Mouse (Mus musculus): ENCODE results near the gene Smim12. TPM values are rescaled to one million over a fixed set of nuclear protein-coding genes. Genes with fewer than 3 reads are reported as not detected.

Smim12 gene
- polyA plus RNA-seq, 1 experiment from 2014 or later, result 74.9 TPM

GRCm38 (mm10) chr4:127256739-127257138, 13.2 kb downstream of the Smim12 start:
- WGBS, result 52% methylated on average over 5 of the region's 5 CpGs
- Histone ChIP-seq H3K9ac (replicated peaks; ENCODE audit: low read length) (no peak overlapping the region), H3K36me3 (ENCODE audit: insufficient read depth, low read length) (no peaks in the 10 kb centered on the region), H3K27me3 (ENCODE audit: insufficient read depth, low read length) (no peaks in the 10 kb centered on the region), H3K27ac (ENCODE audit: low read length) (no peak overlapping the region), H3K4me2 (replicated peaks; ENCODE audit: low read depth, low read length) (no peak overlapping the region), H3K4me1 (ENCODE audit: insufficient read depth, low read length) (no peaks in the 10 kb centered on the region; the same call in 1 of the 2 replicates), H3K9me3 (ENCODE audit: low read length) (no peaks in the 10 kb centered on the region), H3K4me3 (ENCODE audit: low read length) (no peak overlapping the region)
- ATAC-seq (ENCODE audit: low FRiP score, low TSS enrichment), result no peak

GRCm38 (mm10) chr4:127258186-127258897, 14.8 kb downstream of the Smim12 start:
- Histone ChIP-seq H3K4me1 (ENCODE audit: insufficient read depth, low read length) (no peaks in the 10 kb centered on the region), H3K4me2 (replicated peaks; ENCODE audit: low read depth, low read length) (no peak overlapping the region), H3K9ac (replicated peaks; ENCODE audit: low read length) (no peak overlapping the region), H3K27me3 (ENCODE audit: insufficient read depth, low read length) (no peaks in the 10 kb centered on the region), H3K4me3 (ENCODE audit: low read length) (no peak overlapping the region), H3K27ac (ENCODE audit: low read length) (no peak overlapping the region), H3K36me3 (ENCODE audit: insufficient read depth, low read length) (no peaks in the 10 kb centered on the region), H3K9me3 (ENCODE audit: low read length) (no peaks in the 10 kb centered on the region)
- no peak for ATAC-seq (ENCODE audit: low FRiP score, low TSS enrichment)
- WGBS, result 49% methylated on average over 12 of the region's 12 CpGs

DNA sequence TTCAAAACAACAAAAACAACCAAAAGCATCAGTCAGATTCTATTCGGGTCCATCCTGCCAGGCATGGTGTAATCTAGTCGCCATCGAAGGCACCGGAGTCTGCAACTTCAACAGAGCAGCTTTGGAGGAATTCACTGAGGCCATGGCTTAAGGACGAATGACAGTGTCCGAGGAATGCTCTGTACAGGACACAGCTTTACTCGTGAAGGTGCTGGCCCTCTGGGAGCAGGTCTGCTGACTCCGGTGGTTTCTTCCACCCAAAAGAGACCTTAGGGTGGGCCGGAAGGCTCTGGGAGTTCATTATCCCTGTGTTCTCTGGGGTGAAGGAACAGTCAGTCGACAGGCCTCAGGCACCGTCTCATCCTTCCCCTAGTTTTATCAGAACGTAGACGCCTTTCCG, 18.0 kb downstream of the Smim12 start:
- WGBS, result 90% methylated on average over 14 of the region's 14 CpGs
- Histone ChIP-seq H3K27me3 (ENCODE audit: insufficient read depth, low read length) (no peaks in the 10 kb centered on the region), H3K36me3 (ENCODE audit: insufficient read depth, low read length) (no peaks in the 10 kb centered on the region), H3K27ac (ENCODE audit: low read length) (no peak overlapping the region), H3K4me2 (replicated peaks; ENCODE audit: low read depth, low read length) (no peak overlapping the region), H3K4me3 (ENCODE audit: low read length) (no peak overlapping the region), H3K9me3 (ENCODE audit: low read length) (no peaks in the 10 kb centered on the region), H3K4me1 (ENCODE audit: insufficient read depth, low read length) (no peaks in the 10 kb centered on the region), H3K9ac (replicated peaks; ENCODE audit: low read length) (no peak overlapping the region)
- no peak for ATAC-seq (ENCODE audit: low FRiP score, low TSS enrichment)

GRCm38 (mm10) chr4:127263438-127264182, 20.0 kb downstream of the Smim12 start:
- peak overlapping the region; percentile 68 for H3K27ac ChIP-seq (ENCODE audit: low read length)
- WGBS, result 63% methylated on average over 19 of the region's 19 CpGs

GRCm38 (mm10) chr4:127264183-127264554, 20.6 kb downstream of the Smim12 start:
- WGBS, result 70% methylated on average over 5 of the region's 5 CpGs
- Histone ChIP-seq H3K27me3 (ENCODE audit: insufficient read depth, low read length) (peaks cover 11% of the 10 kb centered on the region), H3K9ac (replicated peaks; ENCODE audit: low read length) (no peak overlapping the region), H3K9me3 (ENCODE audit: low read length) (no peaks in the 10 kb centered on the region), H3K36me3 (ENCODE audit: insufficient read depth, low read length) (no peaks in the 10 kb centered on the region), H3K4me2 (replicated peaks; ENCODE audit: low read depth, low read length) (no peak overlapping the region), H3K4me3 (ENCODE audit: low read length) (no peak overlapping the region), H3K4me1 (ENCODE audit: insufficient read depth, low read length) (no peaks in the 10 kb centered on the region), H3K27ac (ENCODE audit: low read length) (peak overlapping the region; percentile 4; the same call in 1 of the 2 replicates)
- ATAC-seq (ENCODE audit: low FRiP score, low TSS enrichment), result 0 out of 2 replicates have a peak, but pooled peaks have one; percentile 23

More at GRCm38 (mm10) chr4:127263438-127264182, 20.0 kb downstream of the Smim12 start:
- Histone ChIP-seq H3K4me3 (ENCODE audit: low read length) (no peak overlapping the region), H3K27me3 (ENCODE audit: insufficient read depth, low read length) (peaks cover 8% of the 10 kb centered on the region; the same call in 1 of the 2 replicates), H3K9me3 (ENCODE audit: low read length) (no peaks in the 10 kb centered on the region), H3K36me3 (ENCODE audit: insufficient read depth, low read length) (no peaks in the 10 kb centered on the region), H3K9ac (replicated peaks; ENCODE audit: low read length) (no peak overlapping the region), H3K4me2 (replicated peaks; ENCODE audit: low read depth, low read length) (no peak overlapping the region), H3K4me1 (ENCODE audit: insufficient read depth, low read length) (no peaks in the 10 kb centered on the region)
- peak; percentile 88 for ATAC-seq (ENCODE audit: low FRiP score, low TSS enrichment)

DNA sequence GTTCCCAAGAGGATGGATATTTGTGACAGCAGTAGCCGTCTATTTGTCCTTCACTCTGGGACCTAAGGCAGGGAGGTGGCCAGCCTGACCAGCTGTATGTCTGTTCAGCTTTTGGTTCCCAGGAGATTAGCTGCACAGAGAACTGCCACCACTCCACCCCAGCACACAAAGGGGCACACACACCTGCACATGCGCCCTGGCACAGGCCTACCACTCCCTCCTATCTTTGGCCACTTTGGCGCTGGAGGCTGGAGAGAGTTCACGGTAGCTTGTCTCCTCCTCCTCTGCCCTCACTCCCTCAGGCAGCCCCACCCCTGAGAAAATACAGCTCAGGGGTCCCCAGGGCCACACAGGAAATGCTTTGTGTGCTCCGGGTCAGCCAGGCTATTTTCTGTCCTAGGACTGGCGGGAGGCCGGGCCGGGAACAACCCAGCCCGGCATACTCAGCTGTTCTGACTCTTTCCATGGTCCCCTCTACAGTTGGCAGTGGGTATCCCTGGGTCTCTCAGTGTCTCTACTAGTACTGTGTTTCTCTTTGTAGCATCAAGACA, 34.9 kb downstream of the Smim12 start:
- Histone ChIP-seq H3K27me3 (ENCODE audit: insufficient read depth, low read length) (no peaks in the 10 kb centered on the region), H3K4me2 (replicated peaks; ENCODE audit: low read depth, low read length) (no peak overlapping the region), H3K27ac (ENCODE audit: low read length) (peak overlapping the region; percentile 52; the same call in 1 of the 2 replicates), H3K4me3 (ENCODE audit: low read length) (no peak overlapping the region), H3K36me3 (ENCODE audit: insufficient read depth, low read length) (no peaks in the 10 kb centered on the region), H3K9me3 (ENCODE audit: low read length) (no peaks in the 10 kb centered on the region), H3K9ac (replicated peaks; ENCODE audit: low read length) (no peak overlapping the region), H3K4me1 (ENCODE audit: insufficient read depth, low read length) (peaks cover 12% of the 10 kb centered on the region)
- 29% methylated on average over 9 of the region's 9 CpGs for WGBS
- ATAC-seq (ENCODE audit: low FRiP score, low TSS enrichment), result peak; percentile 46; the same call in 1 of the 2 replicates

DNA sequence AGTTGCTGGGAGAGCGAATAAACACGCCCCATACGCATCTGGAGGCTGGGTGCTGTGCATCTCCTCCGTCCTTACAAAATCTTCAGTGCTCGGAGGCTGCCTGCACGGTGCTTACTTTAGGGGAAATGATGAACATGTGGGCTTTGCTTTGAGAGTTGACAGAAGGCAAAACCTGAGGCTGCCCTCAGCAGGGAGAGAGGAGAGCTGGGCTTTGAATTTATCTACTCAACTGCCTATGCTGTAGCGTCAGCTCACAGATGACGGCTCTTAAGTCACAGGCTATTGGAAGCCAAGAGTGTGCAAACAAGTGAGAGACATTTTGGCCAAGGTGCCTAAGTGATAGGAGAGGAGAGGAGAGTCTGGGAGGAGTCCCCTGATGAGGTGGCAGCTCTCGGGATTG, 35.7 kb downstream of the Smim12 start:
- peak overlapping the region; percentile 50; the same call in 1 of the 2 replicates for H3K27ac ChIP-seq (ENCODE audit: low read length)
- H3K27me3 ChIP-seq (ENCODE audit: insufficient read depth, low read length), result no peaks in the 10 kb centered on the region
- H3K9ac ChIP-seq (replicated peaks; ENCODE audit: low read length), result no peak overlapping the region
- no peaks in the 10 kb centered on the region for H3K36me3 ChIP-seq (ENCODE audit: insufficient read depth, low read length)
- WGBS, result 83% methylated on average over 9 of the region's 9 CpGs
- H3K4me3 ChIP-seq (ENCODE audit: low read length), result no peak overlapping the region
- H3K9me3 ChIP-seq (ENCODE audit: low read length), result no peaks in the 10 kb centered on the region
- no peak overlapping the region for H3K4me2 ChIP-seq (replicated peaks; ENCODE audit: low read depth, low read length)
- ATAC-seq (ENCODE audit: low FRiP score, low TSS enrichment), result no peak
- H3K4me1 ChIP-seq (ENCODE audit: insufficient read depth, low read length), result peaks cover 12% of the 10 kb centered on the region

GRCm38 (mm10) chr4:127286907-127287306, 43.3 kb downstream of the Smim12 start:
- H3K4me2 ChIP-seq (replicated peaks; ENCODE audit: low read depth, low read length), result no peak overlapping the region
- no peaks in the 10 kb centered on the region for H3K36me3 ChIP-seq (ENCODE audit: insufficient read depth, low read length)
- H3K9ac ChIP-seq (replicated peaks; ENCODE audit: low read length), result no peak overlapping the region
- no peaks in the 10 kb centered on the region for H3K4me1 ChIP-seq (ENCODE audit: insufficient read depth, low read length)
- H3K27ac ChIP-seq (ENCODE audit: low read length), result no peak overlapping the region
- 67% methylated on average over 4 of the region's 4 CpGs for WGBS
- no peaks in the 10 kb centered on the region for H3K9me3 ChIP-seq (ENCODE audit: low read length)
- no peak overlapping the region for H3K4me3 ChIP-seq (ENCODE audit: low read length)
- H3K27me3 ChIP-seq (ENCODE audit: insufficient read depth, low read length), result no peaks in the 10 kb centered on the region
- ATAC-seq (ENCODE audit: low FRiP score, low TSS enrichment), result 0 out of 2 replicates have a peak, but pooled peaks have one; percentile 19

DNA sequence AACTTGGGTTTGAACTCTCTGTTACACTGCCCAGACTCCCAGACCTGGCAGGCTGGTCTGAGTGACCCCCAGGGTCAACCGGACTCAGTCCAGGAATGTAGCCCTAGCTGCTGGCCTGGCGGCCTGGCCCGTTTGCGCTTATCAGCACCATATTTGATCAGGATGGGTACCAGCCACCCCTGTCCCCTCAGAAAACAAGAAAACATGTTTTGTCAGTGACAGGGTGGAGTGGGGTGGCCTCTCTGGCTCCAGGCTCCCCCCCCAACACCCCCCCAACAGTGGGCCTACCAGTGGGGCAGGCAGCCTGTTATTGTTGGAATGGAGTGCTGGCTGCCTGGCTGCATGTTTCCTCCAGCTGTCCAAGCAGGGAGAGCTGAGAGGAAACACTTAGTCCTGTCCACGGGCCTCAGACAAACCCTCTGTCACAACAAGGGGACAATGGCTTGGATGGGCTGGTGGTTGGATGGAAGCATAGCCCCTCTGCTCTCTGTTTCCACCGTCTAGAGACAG, 45.5 kb downstream of the Smim12 start:
- Histone ChIP-seq H3K4me3 (ENCODE audit: low read length) (no peak overlapping the region), H3K9me3 (ENCODE audit: low read length) (no peaks in the 10 kb centered on the region), H3K9ac (replicated peaks; ENCODE audit: low read length) (no peak overlapping the region), H3K27ac (ENCODE audit: low read length) (no peak overlapping the region), H3K27me3 (ENCODE audit: insufficient read depth, low read length) (no peaks in the 10 kb centered on the region), H3K4me2 (replicated peaks; ENCODE audit: low read depth, low read length) (no peak overlapping the region), H3K4me1 (ENCODE audit: insufficient read depth, low read length) (no peaks in the 10 kb centered on the region), H3K36me3 (ENCODE audit: insufficient read depth, low read length) (no peaks in the 10 kb centered on the region)
- peak; percentile 42; the same call in 1 of the 2 replicates for ATAC-seq (ENCODE audit: low FRiP score, low TSS enrichment)
- 64% methylated on average over 6 of the region's 6 CpGs for WGBS

All from kidney, embryonic 16.5 days (tissue).